Mouse (Mus musculus): Measurements from ENCODE around the gene H2-DMa.

H2-DMa gene

GRCm38 (mm10) chr17:34123518-34123917, 4.2 kb downstream of the H2-DMa start:
- DNase-seq (ENCODE audit: low read depth in 2 of 2, low spot score in 2 of 2): no peak

GRCm38 (mm10) chr17:34124649-34125048, 5.3 kb downstream of the H2-DMa start:
- DNase-seq (ENCODE audit: low read depth in 2 of 2, low spot score in 2 of 2): no peak

- DNase-seq (ENCODE audit: low read depth in 2 of 2, low spot score in 2 of 2): no peak
These were observed 7.6 kb downstream of the H2-DMa start for GRCm38 (mm10) chr17:34126826-34127420.

GRCm38 (mm10) chr17:34127475-34127874, 8.1 kb downstream of the H2-DMa start:
- DNase-seq (ENCODE audit: low read depth in 2 of 2, low spot score in 2 of 2): peak in 1 of 2 experiments; percentile 62

- DNase-seq (ENCODE audit: low read depth in 2 of 2, low spot score in 2 of 2): peak in 1 of 2 experiments; percentile 52
These were observed 9.1 kb downstream of the H2-DMa start for GRCm38 (mm10) chr17:34128264-34128937.

GRCm38 (mm10) chr17:34128944-34129791, 9.8 kb downstream of the H2-DMa start:
- DNase-seq (ENCODE audit: low read depth in 2 of 2, low spot score in 2 of 2): no peak

- DNase-seq (ENCODE audit: low read depth in 2 of 2, low spot score in 2 of 2): no peak
These were observed 11.0 kb downstream of the H2-DMa start for GRCm38 (mm10) chr17:34130073-34130947.

GRCm38 (mm10) chr17:34131911-34132310, 12.6 kb downstream of the H2-DMa start:
- DNase-seq (ENCODE audit: low read depth in 2 of 2, low spot score in 2 of 2): no peak

- no peak for DNase-seq (ENCODE audit: low read depth in 2 of 2, low spot score in 2 of 2)
These were observed 13.9 kb downstream of the H2-DMa start for GRCm38 (mm10) chr17:34133289-34133688.

- no peak for DNase-seq (ENCODE audit: low read depth in 2 of 2, low spot score in 2 of 2)
These were observed 15.1 kb downstream of the H2-DMa start for GRCm38 (mm10) chr17:34134451-34134850.

- DNase-seq (ENCODE audit: low read depth in 2 of 2, low spot score in 2 of 2): peak; percentile 99
These were observed 16.2 kb downstream of the H2-DMa start for GRCm38 (mm10) chr17:34135297-34136224.

GRCm38 (mm10) chr17:34137601-34138000, 18.3 kb downstream of the H2-DMa start:
- DNase-seq (ENCODE audit: low read depth in 2 of 2, low spot score in 2 of 2): no peak

- no peak for DNase-seq (ENCODE audit: low read depth in 2 of 2, low spot score in 2 of 2)
These were observed 19.3 kb downstream of the H2-DMa start for GRCm38 (mm10) chr17:34138655-34139054.

GRCm38 (mm10) chr17:34139416-34139815, 20.1 kb downstream of the H2-DMa start:
- DNase-seq (ENCODE audit: low read depth in 2 of 2, low spot score in 2 of 2): no peak

- DNase-seq (ENCODE audit: low read depth in 2 of 2, low spot score in 2 of 2): no peak
These were observed 20.9 kb downstream of the H2-DMa start for GRCm38 (mm10) chr17:34140240-34140639.

GRCm38 (mm10) chr17:34141448-34141847, 22.1 kb downstream of the H2-DMa start:
- no peak for DNase-seq (ENCODE audit: low read depth in 2 of 2, low spot score in 2 of 2)

GRCm38 (mm10) chr17:34142456-34143010, 23.2 kb downstream of the H2-DMa start:
- DNase-seq (ENCODE audit: low read depth in 2 of 2, low spot score in 2 of 2): no peak

- DNase-seq (ENCODE audit: low read depth in 2 of 2, low spot score in 2 of 2): peak; percentile 43 to 57
These were observed 23.7 kb downstream of the H2-DMa start, which contains the start of gene H2-DMb2 for GRCm38 (mm10) chr17:34143033-34143432. Gene H2-DMb2 (plus strand): TSS chr17:34143307.

- DNase-seq (ENCODE audit: low read depth in 2 of 2, low spot score in 2 of 2): no peak
These were observed 24.1 kb downstream of the H2-DMa start for GRCm38 (mm10) chr17:34143461-34143860.
